Comparison of ENCODE assay signal across 28 mouse cellular contexts in the genomic region with DNA sequence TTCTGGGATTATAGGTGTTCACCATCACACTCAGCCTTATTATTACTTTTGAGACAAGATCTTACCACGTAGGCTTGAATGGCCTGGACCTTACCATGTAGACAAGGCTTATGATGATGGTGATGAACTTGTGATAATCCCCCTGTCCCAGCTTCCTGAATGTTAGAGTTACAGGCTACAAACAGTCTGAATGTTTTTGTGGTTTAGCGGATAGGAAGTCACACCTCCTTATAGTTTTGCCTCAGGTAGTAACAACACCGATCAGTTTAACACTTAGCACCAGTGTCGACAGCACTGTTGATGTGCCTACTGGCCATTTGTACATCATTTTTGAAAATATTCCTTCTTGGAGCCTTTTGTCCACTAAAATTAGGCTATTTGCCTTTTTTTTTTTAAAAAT.
"Had no signal": no experiment of that assay in that cellular context is flagged by ENCODE, and none has a peak within 500 bp of the region (broad histone marks: within the 10 kb centered on the region; RNA-seq: fewer than 3 reads in every experiment).

No protein-coding gene starts in this region.

- DNase-seq: cerebellum, adult 2 months; cerebellum, adult 8-10 months; cerebellum, adult 9-10 months; cerebellum, adult 9-11 months; cerebellum, postnatal 10 days; cerebellum, postnatal 14 days; cerebellum, postnatal 25 days; cerebellum, postnatal 36 days; embryo, embryonic 11 days; forebrain, postnatal 0 days; gastrocnemius, adult 2 months; gastrocnemius, postnatal 10 days; gastrocnemius, postnatal 14 days; gastrocnemius, postnatal 25 days; gastrocnemius, postnatal 36 days; heart, adult 18-20 months; heart, adult 2 months had no signal

- H3K36me3 ChIP-seq: embryonic facial prominence, embryonic 10.5 days; embryonic facial prominence, embryonic 12.5 days; embryonic facial prominence, embryonic 13.5 days; embryonic facial prominence, embryonic 15.5 days; forebrain, embryonic 10.5 days; forebrain, embryonic 12.5 days; forebrain, embryonic 15.5 days had no signal

- H3K27ac ChIP-seq: embryonic facial prominence, embryonic 10.5 days; embryonic facial prominence, embryonic 12.5 days; embryonic facial prominence, embryonic 13.5 days; embryonic facial prominence, embryonic 15.5 days; forebrain, embryonic 10.5 days; forebrain, embryonic 12.5 days; forebrain, embryonic 13.5 days; forebrain, embryonic 15.5 days; gastrocnemius, adult 2 months; heart, adult 2 months had no signal

- H3K4me1 ChIP-seq: embryonic facial prominence, embryonic 10.5 days; embryonic facial prominence, embryonic 12.5 days; embryonic facial prominence, embryonic 13.5 days; embryonic facial prominence, embryonic 15.5 days; forebrain, embryonic 10.5 days; forebrain, embryonic 12.5 days; forebrain, embryonic 13.5 days; forebrain, embryonic 15.5 days had no signal

- H3K9ac ChIP-seq: embryonic facial prominence, embryonic 12.5 days; embryonic facial prominence, embryonic 13.5 days; embryonic facial prominence, embryonic 15.5 days; forebrain, embryonic 12.5 days; forebrain, embryonic 13.5 days; forebrain, embryonic 15.5 days; forebrain, postnatal 0 days had no signal

- H3K4me3 ChIP-seq: embryonic facial prominence, embryonic 10.5 days; embryonic facial prominence, embryonic 12.5 days; embryonic facial prominence, embryonic 13.5 days; embryonic facial prominence, embryonic 15.5 days; erythroblast, embryonic 14.5 days; forebrain, embryonic 10.5 days; forebrain, embryonic 12.5 days; forebrain, embryonic 13.5 days; forebrain, embryonic 15.5 days; gastrocnemius, adult 2 months; heart, adult 2 months had no signal

- H3K9me3 ChIP-seq: embryonic facial prominence, embryonic 10.5 days; embryonic facial prominence, embryonic 12.5 days; embryonic facial prominence, embryonic 13.5 days; embryonic facial prominence, embryonic 15.5 days; forebrain, embryonic 10.5 days; forebrain, embryonic 12.5 days; forebrain, embryonic 13.5 days; forebrain, embryonic 15.5 days had no signal

- H3K4me2 ChIP-seq: embryonic facial prominence, embryonic 12.5 days; embryonic facial prominence, embryonic 13.5 days; embryonic facial prominence, embryonic 15.5 days; forebrain, embryonic 12.5 days; forebrain, embryonic 13.5 days; forebrain, embryonic 15.5 days had no signal

- ATAC-seq: forebrain, embryonic 13.5 days; forebrain, embryonic 14.5 days; forebrain, embryonic 15.5 days; forebrain, embryonic 16.5 days; forebrain, postnatal 0 days had no signal

- H3K27me3 ChIP-seq: embryonic facial prominence, embryonic 12.5 days; embryonic facial prominence, embryonic 13.5 days; embryonic facial prominence, embryonic 15.5 days; forebrain, embryonic 12.5 days; forebrain, embryonic 13.5 days; forebrain, embryonic 15.5 days had no signal
